Mouse (Mus musculus): ENCODE measurements at regions not wholly inside any gene's neighbourhood (a gene's known extent, or its start where the extent isn't known, plus 50 kb on each side); places are given as distances from the start of the nearest gene placed in this dataset.

DNA sequence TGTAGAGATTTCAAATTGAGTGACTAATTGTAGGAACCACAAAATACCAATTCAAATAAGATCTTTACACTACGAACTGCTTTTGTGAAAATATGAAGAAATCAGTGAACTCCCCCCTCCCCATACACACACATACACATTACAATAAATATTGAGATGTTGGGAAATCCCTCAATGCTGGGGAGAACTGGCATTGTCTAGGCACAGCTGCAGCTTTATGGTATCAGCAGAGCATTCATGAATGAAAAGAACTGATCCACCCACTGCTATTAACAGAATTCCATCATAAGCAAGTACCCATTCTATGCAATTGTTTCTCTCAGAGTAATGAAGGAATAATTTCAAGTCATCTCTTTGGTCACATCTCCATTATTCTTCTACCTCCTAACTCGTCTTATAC lies 79.1 kb upstream of the Pard3b start:
- H3K27me3 ChIP-seq: no peaks in the 10 kb centered on the region

DNA sequence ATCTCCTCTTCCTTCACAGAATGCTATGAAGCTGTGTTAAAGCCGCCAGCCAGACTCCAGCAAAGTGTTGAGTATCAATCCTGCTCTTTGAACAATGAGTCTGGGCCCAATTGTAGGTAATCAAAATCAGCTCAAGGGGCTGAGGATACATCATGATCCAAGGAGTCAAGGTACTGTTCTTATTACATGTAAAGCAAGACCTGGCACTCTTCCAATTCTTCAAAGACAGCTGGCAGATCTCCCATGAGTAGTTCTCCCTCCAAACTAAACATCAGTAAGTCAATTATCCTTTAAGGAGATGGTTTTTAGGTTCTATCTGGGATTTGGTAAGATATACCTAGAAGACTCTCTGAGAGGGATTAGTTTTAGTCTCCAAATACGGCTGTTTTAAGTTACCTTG lies 76.5 kb upstream of the Pard3b start:
- WGBS: 63% methylated on average over 2 of the region's 2 CpGs
- Histone ChIP-seq H3K27ac (no peak overlapping the region), H3K9ac (no peak overlapping the region), H3K4me1 (no peaks in the 10 kb centered on the region), H3K4me3 (no peak overlapping the region), H3K27me3 (no peaks in the 10 kb centered on the region), H3K9me3 (no peaks in the 10 kb centered on the region), H3K4me2 (replicated peaks) (no peak overlapping the region), H3K36me3 (no peaks in the 10 kb centered on the region)
- ATAC-seq (ENCODE audit: insufficient number of reproducible peaks, insufficient read depth, low FRiP score, low TSS enrichment): no peak

More for the DNA sequence above, 79.1 kb upstream of the Pard3b start:
- Histone ChIP-seq H3K36me3 (no peaks in the 10 kb centered on the region), H3K9me3 (no peaks in the 10 kb centered on the region), H3K27ac (no peak overlapping the region), H3K4me2 (replicated peaks) (no peak overlapping the region), H3K4me3 (no peak overlapping the region), H3K4me1 (no peaks in the 10 kb centered on the region), H3K9ac (no peak overlapping the region)
- no peak for ATAC-seq (ENCODE audit: insufficient number of reproducible peaks, insufficient read depth, low FRiP score, low TSS enrichment)
- 82% methylated on average over 2 of the region's 2 CpGs for WGBS

DNA sequence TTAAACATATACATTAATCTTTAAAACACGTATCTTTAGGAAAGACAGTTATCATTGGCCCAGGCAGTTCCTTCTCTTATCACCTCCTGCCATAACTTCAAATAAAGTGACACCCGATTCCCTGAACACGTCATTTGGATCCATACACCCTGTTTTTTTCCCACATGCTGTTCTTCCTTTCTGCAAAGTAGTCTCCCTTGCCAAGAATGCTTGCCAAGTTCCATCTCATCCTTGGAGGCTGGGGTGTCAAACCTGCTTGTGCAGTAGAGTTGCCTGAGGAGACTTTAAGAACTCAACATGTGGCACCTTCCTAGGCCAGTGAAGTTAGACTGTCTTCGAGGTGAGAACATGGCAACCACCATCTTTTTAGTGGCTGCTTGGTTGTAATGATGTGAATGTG lies 73.2 kb upstream of the Pard3b start:
- 84% methylated on average over 4 of the region's 4 CpGs for whole genome bisulfite sequencing
- Histone ChIP-seq H3K9ac (no peak overlapping the region), H3K27ac (no peak overlapping the region), H3K9me3 (no peaks in the 10 kb centered on the region), H3K4me2 (replicated peaks) (no peak overlapping the region), H3K36me3 (no peaks in the 10 kb centered on the region), H3K27me3 (no peaks in the 10 kb centered on the region), H3K4me1 (no peaks in the 10 kb centered on the region), H3K4me3 (no peak overlapping the region)
- ATAC-seq (ENCODE audit: insufficient number of reproducible peaks, insufficient read depth, low FRiP score, low TSS enrichment): no peak

DNA sequence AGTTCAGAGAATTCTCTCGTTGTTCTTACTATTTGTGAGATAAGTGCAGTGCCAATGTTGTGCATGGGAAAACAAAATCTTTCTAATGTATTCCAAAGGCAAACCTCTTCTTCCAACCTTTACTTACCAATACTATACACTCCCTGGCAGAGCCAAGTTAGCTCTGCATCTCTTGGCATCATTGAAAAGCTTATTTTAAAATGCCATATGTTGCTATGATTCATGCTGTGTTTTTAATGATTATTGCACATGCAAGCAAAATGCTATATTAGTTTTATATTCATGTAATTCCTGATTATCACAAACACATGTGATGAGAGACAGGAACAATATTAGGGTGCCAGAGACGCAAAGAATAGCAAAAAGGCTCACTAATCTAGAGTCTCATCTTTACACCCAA lies 64.3 kb upstream of the Pard3b start:
- WGBS: 82% methylated on average over 2 of the region's 2 CpGs

DNA sequence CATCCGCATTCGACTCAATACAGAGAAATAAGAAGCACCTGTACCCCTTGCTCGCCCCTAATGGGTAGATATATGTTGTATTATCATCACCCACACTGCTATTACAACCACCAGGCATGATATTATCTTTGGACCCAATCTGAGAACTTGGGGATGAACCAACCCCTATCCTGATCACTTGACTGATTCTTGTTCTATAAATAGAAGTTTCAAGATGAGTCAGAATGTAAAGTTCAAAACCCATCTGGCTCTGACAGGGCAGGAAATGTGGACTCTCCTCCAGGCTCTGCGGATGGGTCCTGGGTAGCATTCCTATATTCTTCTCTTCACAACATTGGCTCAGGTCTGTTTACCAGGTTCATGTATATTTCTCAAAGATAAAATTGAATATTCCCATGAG lies 61.9 kb upstream of the Pard3b start:
- Histone ChIP-seq H3K9ac (no peak overlapping the region), H3K4me3 (no peak overlapping the region), H3K4me2 (replicated peaks) (no peak overlapping the region), H3K9me3 (no peaks in the 10 kb centered on the region), H3K27ac (no peak overlapping the region), H3K36me3 (no peaks in the 10 kb centered on the region), H3K4me1 (no peaks in the 10 kb centered on the region), H3K27me3 (no peaks in the 10 kb centered on the region)
- 80% methylated on average over 4 of the region's 4 CpGs for WGBS
- no peak for ATAC-seq (ENCODE audit: insufficient number of reproducible peaks, insufficient read depth, low FRiP score, low TSS enrichment)

More for the DNA sequence above, 64.3 kb upstream of the Pard3b start:
- H3K27me3 ChIP-seq: no peaks in the 10 kb centered on the region
- H3K27ac ChIP-seq: no peak overlapping the region
- no peaks in the 10 kb centered on the region for H3K4me1 ChIP-seq
- no peaks in the 10 kb centered on the region for H3K9me3 ChIP-seq
- H3K4me3 ChIP-seq: no peak overlapping the region
- no peak overlapping the region for H3K4me2 ChIP-seq (replicated peaks)
- no peak overlapping the region for H3K9ac ChIP-seq
- no peak for ATAC-seq (ENCODE audit: insufficient number of reproducible peaks, insufficient read depth, low FRiP score, low TSS enrichment)
- H3K36me3 ChIP-seq: no peaks in the 10 kb centered on the region

DNA sequence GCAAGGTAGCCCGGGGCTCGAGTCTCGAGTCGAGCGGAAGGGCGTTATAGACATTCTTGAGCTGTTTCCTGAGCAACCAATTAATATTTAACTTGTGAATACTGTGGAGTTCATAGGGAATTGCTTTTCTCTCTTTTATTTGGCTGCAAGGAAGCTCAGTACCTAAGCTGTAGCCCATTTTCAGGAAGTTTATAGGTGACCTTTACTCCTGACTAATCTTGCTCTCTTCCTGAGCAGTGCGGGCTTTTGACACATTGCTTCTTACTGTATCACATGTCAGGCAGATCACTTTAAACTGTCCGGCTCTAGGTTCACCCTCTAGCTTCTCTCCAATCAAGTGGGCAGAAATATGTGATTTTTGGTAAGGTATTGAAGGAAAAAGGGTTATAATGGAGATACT lies 51.4 kb upstream of the Pard3b start:
- no peak overlapping the region for H3K9ac ChIP-seq
- H3K4me1 ChIP-seq: no peaks in the 10 kb centered on the region
- H3K36me3 ChIP-seq: no peaks in the 10 kb centered on the region
- H3K4me2 ChIP-seq (replicated peaks): no peak overlapping the region
- no peak overlapping the region for H3K4me3 ChIP-seq
- no peaks in the 10 kb centered on the region for H3K27me3 ChIP-seq
- ATAC-seq (ENCODE audit: insufficient number of reproducible peaks, insufficient read depth, low FRiP score, low TSS enrichment): no peak
- 85% methylated on average over 8 of the region's 8 CpGs for WGBS
- no peaks in the 10 kb centered on the region for H3K9me3 ChIP-seq
- H3K27ac ChIP-seq: no peak overlapping the region

Measured in embryonic facial prominence, embryonic 12.5 days (tissue).